Mouse (Mus musculus) liver, embryonic 14.5 days (tissue): ENCODE data around the gene Gm45785. TPM values are rescaled to one million over a fixed set of nuclear protein-coding genes. Genes with fewer than 3 reads are reported as not detected.

Experiments
- ATAC-seq: fragments of 200-750 bp; cut with Nextera tagmentation; 2 replicates; pipeline ENCODE4 v1.8.0; 2017; ENCODE audit warnings: moderate number of reproducible peaks, mild to moderate bottlenecking, moderate library complexity; ENCODE audit not compliant: insufficient read depth
- DNase-seq, 3 experiments: peaks; one replicate each; pipeline ENCODE4 v3.0.0-alpha.2; 2012 to 2013; ENCODE audit warnings: low read depth in 3 of 3, low spot score in 3 of 3
- H3K27ac ChIP-seq: fragments of 300-500 bp; sonication (generic); 2 replicates; pipeline ENCODE4 v1.5.1; 2014; ENCODE audit warnings: moderate library complexity, mild to moderate bottlenecking, control low read depth, inconsistent platforms
- H3K27me3 ChIP-seq: fragments of 300-500 bp; sonication (generic); 2 replicates; pipeline ENCODE4 v1.6.1; 2014; ENCODE audit warnings: mild to moderate bottlenecking, low read length, moderate library complexity; ENCODE audit not compliant: control insufficient read depth, insufficient read depth
- H3K36me3 ChIP-seq: fragments of 300-500 bp; sonication (generic); replicated peaks from 2 replicates; pipeline ENCODE4 v1.6.1; 2014; ENCODE audit warnings: low read depth; ENCODE audit not compliant: control insufficient read depth, insufficient read depth
- H3K4me1 ChIP-seq, 2 experiments: fragments of 200-500 bp in 1 of 2; fragments of 300-500 bp in 1 of 2; sonication (generic) in 1 of 2; replicated peaks; 2 replicates each; pipeline ENCODE4 v1.6.1; 2012 to 2014; ENCODE audit warnings: antibody characterized with exemption in 1 of 2, inconsistent platforms in 1 of 2, low read length in 1 of 2; ENCODE audit not compliant: control insufficient read depth in 2 of 2, insufficient read depth in 2 of 2
- H3K4me2 ChIP-seq: fragments of 300-500 bp; sonication (generic); 2 replicates; pipeline ENCODE4 v1.6.1; 2014; ENCODE audit warnings: low read depth, mild to moderate bottlenecking, control low read depth, moderate library complexity
- H3K4me3 ChIP-seq, 2 experiments: fragments of 200-500 bp in 1 of 2; fragments of 300-500 bp in 1 of 2; sonication (generic) in 1 of 2; 2 replicates each; pipeline ENCODE4 v1.5.1; 2012 to 2014; ENCODE audit warnings: low read depth in 2 of 2, low read length in 2 of 2, mild to moderate bottlenecking in 2 of 2, control low read depth in 1 of 2, inconsistent platforms in 1 of 2, moderate library complexity in 1 of 2; ENCODE audit not compliant: insufficient read depth in 1 of 2
- H3K9ac ChIP-seq: fragments of 300-500 bp; sonication (generic); replicated peaks from 2 replicates; pipeline ENCODE4 v1.6.1; 2014; ENCODE audit warnings: mild to moderate bottlenecking, control low read depth, moderate library complexity
- H3K9me3 ChIP-seq: fragments of 300-500 bp; sonication (generic); 2 replicates; pipeline ENCODE4 v1.6.1; 2016; ENCODE audit warnings: low read length, mixed read lengths; ENCODE audit not compliant: control insufficient read depth
- CTCF ChIP-seq: IDR thresholded peaks from 2 replicates; pipeline ENCODE4 v1.5.1; 2016; ENCODE audit warnings: antibody characterized with exemption, low read depth, control low read depth
- EP300 ChIP-seq: IDR thresholded peaks from 2 replicates; pipeline ENCODE4 v1.6.1; 2016; ENCODE audit warnings: antibody characterized with exemption, low read depth
- WGBS: fragments of 180-500 bp; shearing (Covaris S2); extraction: QIAGEN DNeasy Blood & Tissue Kit; methylation state at CpG from one replicate; pipeline ENCODE4 v1.1.7; 2014; ENCODE audit not compliant: insufficient replicate concordance; 5-methylcytosine and 5-hydroxymethylcytosine counted together
- polyA plus RNA-seq, 2 experiments: library from polyadenylated mRNA; depleted of rRNA in 1 of 2; stranded (reverse) in 1 of 2; unstranded in 1 of 2; fragments of >200 nt; fragmentation: Nextera tagmentation in 1 of 2; extraction: Ambion mirVana in 1 of 2; gene quantifications; 2 replicates each; pipeline versions ENCODE4 v1.2.1 to v1.2.3; 2012 to 2014

Gm45785 gene
- polyA plus RNA-seq, 2 experiments: not detected

DNA sequence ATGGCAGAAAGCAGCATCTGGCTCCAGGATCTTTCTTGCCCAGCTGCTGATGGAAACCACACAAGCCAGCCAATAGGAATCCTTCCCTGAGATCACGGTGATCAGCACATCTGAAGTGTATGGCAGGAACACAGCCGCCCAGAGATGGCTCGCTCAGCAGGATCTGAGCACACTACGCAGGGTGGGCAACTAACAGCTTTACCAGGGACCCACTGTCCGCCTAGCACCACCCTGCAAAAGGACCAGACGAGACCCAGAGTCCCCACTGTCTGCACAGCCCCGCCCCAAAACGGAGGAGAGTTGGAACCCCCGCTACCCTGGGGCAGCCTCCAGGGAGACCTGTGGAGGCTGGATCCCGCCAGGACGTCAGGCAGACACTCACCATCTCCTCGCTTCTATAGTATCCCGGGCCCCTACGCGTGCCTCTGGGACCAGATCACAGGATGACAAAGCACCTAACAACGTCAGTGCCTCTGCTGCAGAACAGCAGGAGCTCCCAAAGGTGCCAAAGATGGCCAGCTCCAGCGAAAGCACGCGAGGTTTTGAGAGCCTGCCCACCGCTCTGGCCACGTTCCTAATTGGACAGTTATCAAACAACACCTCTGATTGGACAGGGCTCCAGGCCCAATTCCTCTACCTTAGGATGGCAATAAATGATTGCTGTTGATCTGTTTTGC lies 34.3 kb downstream of the Gm45785 start, which contains the start of gene Zfp941:
Zfp941 (minus strand) TSS at position 526 of the 677 bp plus-strand sequence.
- Histone ChIP-seq H3K27ac (no peak within 1 kb of the TSS), H3K36me3 (no peaks in the 10 kb centered on the region), H3K9me3 (no peaks in the 10 kb centered on the region), H3K9ac (no peak within 1 kb of the TSS), H3K4me3 (peak within 1 kb of the TSS; percentile 45 to 52), H3K4me2 (peak within 1 kb of the TSS; percentile 61), H3K4me1 (no peaks in the 10 kb centered on the region), H3K27me3 (no peaks in the 10 kb centered on the region)
- no peak for TF ChIP-seq CTCF
- TF ChIP-seq EP300: no peak
- ATAC-seq (peak; percentile 69), DNase-seq (peak; percentile 14 to 24 (median 15))
- 4% methylated on average over 21 of the region's 21 CpGs for WGBS

DNA sequence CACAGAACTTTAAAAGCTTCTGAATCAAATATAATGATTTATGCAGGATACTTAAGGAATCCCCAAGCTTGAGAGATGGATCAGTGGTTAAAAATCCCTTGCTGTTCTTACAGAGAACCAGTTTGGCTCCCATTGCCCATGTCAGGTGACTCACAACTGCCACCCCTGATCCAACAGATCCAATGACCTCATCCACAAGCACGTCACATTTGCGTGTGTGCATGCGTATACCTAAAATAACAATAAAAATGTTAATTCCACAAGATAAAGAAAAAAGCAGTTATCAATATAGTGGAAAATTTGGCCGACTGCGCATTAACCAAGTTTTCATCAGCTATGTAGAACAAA lies 34.9 kb downstream of the Gm45785 start:
- Histone ChIP-seq H3K27ac (no peak overlapping the region), H3K9ac (no peak overlapping the region), H3K4me3 (peak overlapping the region in 1 of 2 experiments; percentile 45; a peak in 2 of 4 replicates), H3K4me1 (no peaks in the 10 kb centered on the region), H3K4me2 (peak overlapping the region; percentile 61), H3K36me3 (no peaks in the 10 kb centered on the region), H3K9me3 (no peaks in the 10 kb centered on the region), H3K27me3 (no peaks in the 10 kb centered on the region)
- DNase-seq: no peak
- 61% methylated on average over 5 of the region's 5 CpGs for WGBS
- TF ChIP-seq CTCF: no peak
- no peak for TF ChIP-seq EP300
- ATAC-seq: no peak

DNA sequence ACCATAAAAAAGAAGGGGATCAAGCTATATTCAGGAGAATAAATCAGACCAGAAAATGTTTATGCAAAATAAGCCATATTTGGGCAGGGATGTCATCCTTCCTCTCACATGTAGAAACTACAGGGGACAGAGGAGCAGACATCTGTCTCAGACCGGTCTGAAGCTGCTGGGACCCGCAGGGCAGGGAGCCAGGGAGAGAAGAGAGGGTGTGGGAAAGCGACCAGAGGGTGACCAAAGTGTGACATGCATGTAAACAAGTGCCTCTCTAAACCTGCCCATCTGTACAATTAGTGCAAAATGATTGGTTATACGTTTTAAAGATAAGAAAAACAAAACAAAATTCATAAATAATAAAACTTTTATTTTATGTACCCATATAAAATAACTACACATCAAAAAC lies 36.0 kb downstream of the Gm45785 start:
- Histone ChIP-seq H3K27ac (no peak overlapping the region), H3K27me3 (no peaks in the 10 kb centered on the region), H3K36me3 (no peaks in the 10 kb centered on the region), H3K9me3 (no peaks in the 10 kb centered on the region), H3K4me3 (no peak overlapping the region), H3K4me2 (no peak overlapping the region), H3K9ac (no peak overlapping the region), H3K4me1 (no peaks in the 10 kb centered on the region)
- TF ChIP-seq EP300 (no peak), CTCF (no peak)
- DNase-seq (no peak), ATAC-seq (no peak)
- WGBS: 50% methylated on average over 4 of the region's 4 CpGs

DNA sequence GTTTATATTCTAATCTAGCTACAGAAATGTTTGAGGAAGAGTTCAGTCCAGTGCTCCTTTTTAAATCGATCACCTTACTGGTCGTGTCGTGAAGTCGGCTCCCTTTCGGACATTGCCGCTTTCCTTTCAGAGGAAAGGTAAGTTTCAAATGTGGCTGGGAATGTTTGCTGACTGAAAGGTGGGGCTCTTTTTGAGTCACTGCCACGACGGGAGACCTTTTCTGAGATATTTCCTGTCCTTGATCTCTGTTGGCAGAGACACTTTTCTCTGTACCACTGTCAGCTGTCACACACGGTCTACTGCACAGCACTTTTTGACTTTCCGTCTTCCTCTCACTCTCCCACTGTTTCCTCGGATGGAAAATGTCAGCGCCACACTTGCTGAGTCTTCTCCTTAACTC lies 43.3 kb downstream of the Gm45785 start:
- no peak for TF ChIP-seq CTCF
- TF ChIP-seq EP300: no peak
- H3K4me1 ChIP-seq: no peaks in the 10 kb centered on the region
- DNase-seq: no peak
- no peak overlapping the region for H3K4me3 ChIP-seq
- H3K9ac ChIP-seq: no peak overlapping the region
- H3K27me3 ChIP-seq: no peaks in the 10 kb centered on the region
- no peak overlapping the region for H3K27ac ChIP-seq
- no peaks in the 10 kb centered on the region for H3K36me3 ChIP-seq
- WGBS: 69% methylated on average over 12 of the region's 12 CpGs
- no peaks in the 10 kb centered on the region for H3K9me3 ChIP-seq
- no peak for ATAC-seq
- H3K4me2 ChIP-seq: no peak overlapping the region

DNA sequence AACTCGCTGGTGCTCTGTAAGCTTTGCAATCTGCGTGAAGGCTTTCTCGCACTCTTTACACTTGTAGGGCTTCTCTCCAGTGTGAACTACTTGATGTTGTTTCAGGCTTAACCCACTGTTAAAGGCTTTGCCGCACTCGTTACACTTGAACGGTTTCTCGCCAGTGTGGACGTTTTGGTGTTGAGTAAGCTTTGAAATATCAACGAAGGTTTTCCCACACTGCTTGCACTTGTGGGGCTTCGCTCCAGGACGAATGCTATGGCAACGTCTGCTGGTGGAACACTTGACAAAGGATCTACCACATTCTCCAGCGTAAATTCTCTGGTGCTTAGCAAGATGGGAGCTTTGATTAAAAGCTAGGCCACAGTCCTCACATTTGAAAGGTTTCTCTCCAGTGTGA lies 44.4 kb downstream of the Gm45785 start:
- Histone ChIP-seq H3K27ac (no peak overlapping the region), H3K4me1 (no peaks in the 10 kb centered on the region), H3K4me2 (no peak overlapping the region), H3K27me3 (no peaks in the 10 kb centered on the region), H3K36me3 (no peaks in the 10 kb centered on the region), H3K9me3 (no peaks in the 10 kb centered on the region), H3K9ac (no peak overlapping the region), H3K4me3 (no peak overlapping the region)
- WGBS: 78% methylated on average over 13 of the region's 13 CpGs
- DNase-seq: no peak
- TF ChIP-seq EP300: no peak
- TF ChIP-seq CTCF: no peak
- no peak for ATAC-seq
